24 mouse cellular contexts compared by ENCODE assay signal in the genomic region with DNA sequence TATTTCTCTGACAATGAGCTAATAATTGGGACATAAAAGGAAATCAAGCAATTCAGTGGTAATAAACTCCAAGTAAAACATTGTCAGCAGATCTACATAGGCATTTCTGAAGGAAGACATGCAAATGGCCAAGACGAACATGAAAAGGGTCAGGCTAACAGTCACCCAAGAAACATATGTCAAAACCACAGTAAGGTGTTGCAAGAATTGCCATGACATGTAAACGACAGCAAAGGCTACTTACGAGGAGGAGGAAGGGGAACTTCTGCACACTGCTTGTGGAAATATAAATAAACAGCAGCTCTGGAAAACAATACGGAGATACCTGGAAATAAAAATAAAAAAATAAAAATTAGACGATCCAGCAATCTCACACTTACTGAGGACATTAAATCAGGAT.
"Had no signal": no experiment of that assay in that cellular context is flagged by ENCODE, and none has a peak within 500 bp of the region (broad histone marks: within the 10 kb centered on the region; RNA-seq: fewer than 3 reads in every experiment).

No protein-coding gene starts in this region.

- H3K9me3 ChIP-seq: heart, embryonic 13.5 days; heart, embryonic 15.5 days; hindbrain, embryonic 13.5 days; intestine, embryonic 15.5 days; limb, embryonic 10.5 days; limb, embryonic 12.5 days; liver, embryonic 12.5 days had no signal

- H3K9ac ChIP-seq: heart, embryonic 13.5 days; heart, embryonic 15.5 days; hindbrain, embryonic 13.5 days; intestine, embryonic 15.5 days; limb, embryonic 12.5 days; liver, embryonic 12.5 days; liver, embryonic 14.5 days had no signal

- DNase-seq: gastrocnemius, postnatal 10 days; gastrocnemius, postnatal 25 days; heart, adult 2 months; heart, postnatal 14 days; heart, postnatal 36 days; kidney, adult 18-20 months; kidney, adult 8-10 months; kidney, postnatal 10 days; kidney, postnatal 25 days; kidney, postnatal 4 days had no signal

- H3K27ac ChIP-seq: heart, adult 2 months; heart, embryonic 13.5 days; heart, embryonic 15.5 days; hindbrain, embryonic 13.5 days; intestine, embryonic 15.5 days; layer of hippocampus, adult 2 months; left cerebral cortex, adult 2 months; limb, embryonic 10.5 days; limb, embryonic 12.5 days; liver, embryonic 12.5 days; liver, embryonic 14.5 days had no signal

- H3K36me3 ChIP-seq: heart, embryonic 13.5 days; heart, embryonic 15.5 days; hindbrain, embryonic 13.5 days; intestine, embryonic 15.5 days; limb, embryonic 10.5 days; limb, embryonic 12.5 days; liver, embryonic 12.5 days had no signal

- ATAC-seq: hindbrain, embryonic 16.5 days; inflammation-experienced regulatory T-cells, adult 6 months; intestine, embryonic 15.5 days; intestine, postnatal 0 days; liver, embryonic 12.5 days had no signal

- H3K4me2 ChIP-seq: heart, embryonic 11.5 days; heart, embryonic 13.5 days; heart, embryonic 15.5 days; hindbrain, embryonic 13.5 days; intestine, embryonic 15.5 days; limb, embryonic 12.5 days; liver, embryonic 12.5 days had no signal

- H3K4me3 ChIP-seq: heart, adult 2 months; heart, embryonic 13.5 days; heart, embryonic 15.5 days; hindbrain, embryonic 13.5 days; intestine, embryonic 15.5 days; layer of hippocampus, adult 2 months; left cerebral cortex, adult 2 months; limb, embryonic 10.5 days; limb, embryonic 12.5 days; liver, embryonic 12.5 days had no signal

- H3K27me3 ChIP-seq: hindbrain, embryonic 13.5 days; intestine, embryonic 15.5 days; limb, embryonic 12.5 days had no signal

- H3K4me1 ChIP-seq: limb, embryonic 12.5 days had no signal
